Mouse (Mus musculus): ENCODE data around the gene Klhl2. TPM values are rescaled to one million over a fixed set of nuclear protein-coding genes. Genes with fewer than 3 reads are reported as not detected.

Klhl2 gene
- polyA plus RNA-seq, 1 experiment: 6.7 TPM

DNA sequence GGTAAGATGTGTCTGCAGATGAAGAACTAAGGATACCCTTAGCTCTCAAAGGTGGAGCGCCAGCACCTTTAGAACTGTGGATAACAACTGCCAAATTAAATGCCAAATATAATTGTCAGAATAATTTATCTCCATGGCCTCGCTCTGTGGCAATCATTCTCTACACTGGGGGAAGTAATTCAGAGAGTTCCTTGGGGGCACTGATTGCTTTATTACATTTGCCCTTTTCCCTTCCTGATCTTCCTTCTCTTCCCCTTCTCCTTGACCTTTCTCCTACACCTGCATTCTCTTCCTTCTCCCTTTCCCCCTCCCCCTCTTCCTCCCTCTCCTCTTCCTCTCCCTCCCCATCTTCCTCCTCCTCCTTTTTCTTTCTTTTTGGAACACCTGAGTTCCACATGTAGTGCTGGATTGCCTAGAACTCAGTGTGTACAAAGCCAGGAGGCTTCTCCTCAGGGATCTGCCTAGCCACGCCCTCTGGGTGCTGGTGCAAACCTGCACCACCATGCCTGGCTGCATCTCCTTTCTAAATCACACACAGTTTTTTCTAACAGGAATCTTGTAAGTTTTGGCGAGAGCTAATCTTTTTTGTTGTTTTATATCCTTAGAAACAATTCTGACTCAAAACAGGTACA is 58.5 kb downstream of the Klhl2 start:
- TF ChIP-seq MYOG (IDR thresholded peaks at IDR 0.05; ENCODE audit: control insufficient read depth in 1 of 3, insufficient read depth in 1 of 3, insufficient read length in 2 of 3, low read depth in 2 of 3) (no peak), MYOD1 (IDR thresholded peaks at IDR 0.05; ENCODE audit: control insufficient read depth in 1 of 3, insufficient read length in 2 of 3, low read depth in 2 of 3) (no peak), REST (IDR thresholded peaks at IDR 0.05; ENCODE audit: insufficient read depth, insufficient read length) (no peak), CEBPB (IDR thresholded peaks at IDR 0.05; ENCODE audit: insufficient read depth, poor library complexity, severe bottlenecking) (no peak), POLR2A (IDR thresholded peaks at IDR 0.05; ENCODE audit: insufficient read length, low read depth) (no peak), POLR2AphosphoS2 (IDR thresholded peaks at IDR 0.05; ENCODE audit: insufficient read length, low read depth) (no peak), USF1 (IDR thresholded peaks at IDR 0.05; ENCODE audit: low read depth) (no peak)
- Histone ChIP-seq H3K79me2 (ENCODE audit: control insufficient read depth, insufficient read depth) (no peaks in the 10 kb centered on the region), H3K4me3 (no peak overlapping the region), H3K4me2 (ENCODE audit: low read depth) (no peak overlapping the region), H3K27me3 (ENCODE audit: control insufficient read depth, insufficient read depth, insufficient read length) (no peaks in the 10 kb centered on the region), H3K36me3 (ENCODE audit: control insufficient read depth, insufficient read depth) (no peaks in the 10 kb centered on the region), H3ac (ENCODE audit: control insufficient read depth, insufficient read length) (no peak overlapping the region)

DNA sequence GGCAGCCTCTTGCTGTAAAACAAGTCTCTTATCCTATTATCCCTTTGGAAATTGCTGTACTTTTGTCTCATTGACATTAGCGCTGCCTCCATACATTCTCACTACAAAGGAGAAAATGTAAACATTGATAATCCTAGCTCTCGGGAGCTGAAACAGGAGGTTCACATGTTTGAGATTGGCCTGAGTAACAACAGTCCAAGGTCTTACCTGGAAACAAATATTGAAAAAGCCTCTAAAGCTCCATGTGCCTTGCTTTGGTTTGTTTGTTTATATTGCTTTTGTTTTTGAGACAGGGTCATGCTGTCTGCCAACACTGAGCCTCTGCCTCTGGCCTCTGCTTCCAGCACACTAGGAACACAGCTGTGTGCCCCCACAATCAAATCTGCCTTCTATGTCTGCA is 59.4 kb downstream of the Klhl2 start:
- H3K4me3 ChIP-seq: no peak overlapping the region
- TF ChIP-seq SRF (IDR thresholded peaks at IDR 0.05; ENCODE audit: control insufficient read depth, insufficient read length, low read depth) (no peak), E2F4 (IDR thresholded peaks at IDR 0.05; ENCODE audit: insufficient read depth) (no peak), CEBPB (IDR thresholded peaks at IDR 0.05; ENCODE audit: insufficient read depth, poor library complexity, severe bottlenecking) (no peak), TCF3 (IDR thresholded peaks at IDR 0.05; ENCODE audit: insufficient read length, low read depth) (no peak), MYOD1 (IDR thresholded peaks at IDR 0.05; ENCODE audit: control insufficient read depth in 1 of 3, insufficient read length in 2 of 3, low read depth in 2 of 3) (no peak), MYOG (IDR thresholded peaks at IDR 0.05; ENCODE audit: control insufficient read depth in 1 of 3, insufficient read depth in 1 of 3, insufficient read length in 2 of 3, low read depth in 2 of 3) (no peak), POLR2A (IDR thresholded peaks at IDR 0.05; ENCODE audit: insufficient read length, low read depth) (no peak), POLR2AphosphoS2 (IDR thresholded peaks at IDR 0.05; ENCODE audit: insufficient read length, low read depth) (no peak), REST (IDR thresholded peaks at IDR 0.05; ENCODE audit: insufficient read depth, insufficient read length) (no peak), TCF12 (IDR thresholded peaks at IDR 0.05; ENCODE audit: insufficient read depth, poor library complexity, severe bottlenecking) (no peak), USF1 (IDR thresholded peaks at IDR 0.05; ENCODE audit: low read depth) (no peak), MAX (IDR thresholded peaks at IDR 0.05; ENCODE audit: low read depth) (no peak)
- no peaks in the 10 kb centered on the region for H3K27me3 ChIP-seq (ENCODE audit: control insufficient read depth, insufficient read depth, insufficient read length)
- H3K36me3 ChIP-seq (ENCODE audit: control insufficient read depth, insufficient read depth): no peaks in the 10 kb centered on the region
- H3K4me2 ChIP-seq (ENCODE audit: low read depth): no peak overlapping the region
- no peaks in the 10 kb centered on the region for H3K79me2 ChIP-seq (ENCODE audit: control insufficient read depth, insufficient read depth)
- H3ac ChIP-seq (ENCODE audit: control insufficient read depth, insufficient read length): no peak overlapping the region

DNA sequence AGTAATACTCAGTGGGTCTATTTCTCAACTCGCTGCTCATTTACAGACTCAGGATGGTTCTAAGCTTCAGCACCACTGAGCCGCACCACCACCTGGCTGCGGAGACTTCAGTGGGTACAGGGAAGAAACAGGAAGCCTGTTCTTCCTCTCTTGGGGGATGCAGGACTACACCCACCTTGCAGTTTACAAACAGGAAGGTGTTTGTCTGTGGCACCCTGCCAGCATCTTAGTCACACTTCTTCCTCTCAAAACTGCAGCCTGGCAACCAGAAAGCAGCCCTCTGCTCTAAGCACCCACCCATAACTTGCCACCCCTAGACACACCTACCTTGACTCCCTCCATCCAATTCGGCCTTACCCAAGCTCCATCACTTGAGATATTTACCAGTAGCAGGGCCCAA is 61.1 kb downstream of the Klhl2 start:
- no peak for TF ChIP-seq TCF3 (IDR thresholded peaks at IDR 0.05; ENCODE audit: insufficient read length, low read depth)
- TF ChIP-seq SRF (IDR thresholded peaks at IDR 0.05; ENCODE audit: control insufficient read depth, insufficient read length, low read depth): no peak
- Histone ChIP-seq H3K4me2 (ENCODE audit: low read depth) (no peak overlapping the region), H3K4me3 (no peak overlapping the region)

DNA sequence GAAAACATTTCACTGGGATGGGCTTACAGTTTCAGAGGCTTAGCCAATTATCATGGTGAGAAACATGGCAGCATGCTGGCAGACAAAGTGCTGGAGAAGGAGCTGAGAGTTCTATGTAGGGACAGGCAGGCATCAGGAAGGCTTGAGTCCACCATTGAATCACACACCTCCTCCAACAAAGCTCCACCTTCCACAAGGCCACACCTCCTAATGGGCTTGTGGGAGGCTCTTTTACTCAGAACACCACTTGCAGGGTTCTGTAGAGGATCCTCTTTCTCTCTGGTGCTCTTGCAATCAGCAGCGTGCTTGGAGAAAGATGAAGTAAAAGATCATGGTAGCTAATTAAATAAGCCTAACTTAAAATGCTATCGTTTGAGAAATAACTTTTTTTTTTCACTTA is 63.0 kb downstream of the Klhl2 start:
- no peaks in the 10 kb centered on the region for H3K79me2 ChIP-seq (ENCODE audit: control insufficient read depth, insufficient read depth)
- no peak overlapping the region for H3ac ChIP-seq (ENCODE audit: control insufficient read depth, insufficient read length)
- H3K4me3 ChIP-seq: no peak overlapping the region
- no peaks in the 10 kb centered on the region for H3K36me3 ChIP-seq (ENCODE audit: control insufficient read depth, insufficient read depth)
- TF ChIP-seq TCF12 (IDR thresholded peaks at IDR 0.05; ENCODE audit: insufficient read depth, poor library complexity, severe bottlenecking): no peak
- TF ChIP-seq REST (IDR thresholded peaks at IDR 0.05; ENCODE audit: insufficient read depth, insufficient read length): no peak
- no peak for TF ChIP-seq SRF (IDR thresholded peaks at IDR 0.05; ENCODE audit: control insufficient read depth, insufficient read length, low read depth)
- no peaks in the 10 kb centered on the region for H3K27me3 ChIP-seq (ENCODE audit: control insufficient read depth, insufficient read depth, insufficient read length)
- H3K4me2 ChIP-seq (ENCODE audit: low read depth): no peak overlapping the region

More for the DNA sequence above, 61.1 kb downstream of the Klhl2 start:
- H3K36me3 ChIP-seq (ENCODE audit: control insufficient read depth, insufficient read depth): no peaks in the 10 kb centered on the region
- no peaks in the 10 kb centered on the region for H3K27me3 ChIP-seq (ENCODE audit: control insufficient read depth, insufficient read depth, insufficient read length)
- no peaks in the 10 kb centered on the region for H3K79me2 ChIP-seq (ENCODE audit: control insufficient read depth, insufficient read depth)
- no peak overlapping the region for H3ac ChIP-seq (ENCODE audit: control insufficient read depth, insufficient read length)

DNA sequence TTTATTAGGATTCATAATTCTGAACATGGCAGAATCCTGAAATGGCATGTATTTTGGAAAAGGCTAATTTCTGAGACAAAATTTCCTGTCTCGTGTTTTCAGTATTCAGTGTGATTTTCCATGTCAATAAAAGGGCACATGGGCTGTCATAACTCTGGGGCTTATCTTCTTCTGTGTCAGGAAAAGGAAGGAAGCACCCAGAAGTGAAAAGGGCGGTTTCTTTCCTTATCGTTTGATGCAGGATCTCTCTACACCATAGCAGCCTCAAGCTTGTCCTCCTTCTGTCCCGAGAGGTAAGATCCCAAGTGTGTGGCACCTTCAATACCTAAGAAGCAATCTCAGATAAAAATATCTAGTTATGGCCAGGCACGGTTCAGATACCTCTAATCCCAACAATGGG is 65.6 kb downstream of the Klhl2 start:
- Histone ChIP-seq H3K79me2 (ENCODE audit: control insufficient read depth, insufficient read depth) (no peaks in the 10 kb centered on the region), H3ac (ENCODE audit: control insufficient read depth, insufficient read length) (no peak overlapping the region), H3K36me3 (ENCODE audit: control insufficient read depth, insufficient read depth) (no peaks in the 10 kb centered on the region), H3K27me3 (ENCODE audit: control insufficient read depth, insufficient read depth, insufficient read length) (no peaks in the 10 kb centered on the region), H3K4me2 (ENCODE audit: low read depth) (no peak overlapping the region), H3K4me3 (no peak overlapping the region)
- no peak for TF ChIP-seq SRF (IDR thresholded peaks at IDR 0.05; ENCODE audit: control insufficient read depth, insufficient read length, low read depth)
- TF ChIP-seq MAX (IDR thresholded peaks at IDR 0.05; ENCODE audit: low read depth): no peak
- TF ChIP-seq USF1 (IDR thresholded peaks at IDR 0.05; ENCODE audit: low read depth): no peak
- TF ChIP-seq POLR2AphosphoS2 (IDR thresholded peaks at IDR 0.05; ENCODE audit: insufficient read length, low read depth): no peak
- TF ChIP-seq MYOG (IDR thresholded peaks at IDR 0.05; ENCODE audit: control insufficient read depth in 1 of 3, insufficient read depth in 1 of 3, insufficient read length in 2 of 3, low read depth in 2 of 3): no peak
